Mouse (Mus musculus): ENCODE data around the gene Smarcc2. TPM values are rescaled to one million over a fixed set of nuclear protein-coding genes. Genes with fewer than 3 reads are reported as not detected.

The Smarcc2 gene
- polyA plus RNA-seq, 1 experiment from 2014 or later: 188 TPM

DNA sequence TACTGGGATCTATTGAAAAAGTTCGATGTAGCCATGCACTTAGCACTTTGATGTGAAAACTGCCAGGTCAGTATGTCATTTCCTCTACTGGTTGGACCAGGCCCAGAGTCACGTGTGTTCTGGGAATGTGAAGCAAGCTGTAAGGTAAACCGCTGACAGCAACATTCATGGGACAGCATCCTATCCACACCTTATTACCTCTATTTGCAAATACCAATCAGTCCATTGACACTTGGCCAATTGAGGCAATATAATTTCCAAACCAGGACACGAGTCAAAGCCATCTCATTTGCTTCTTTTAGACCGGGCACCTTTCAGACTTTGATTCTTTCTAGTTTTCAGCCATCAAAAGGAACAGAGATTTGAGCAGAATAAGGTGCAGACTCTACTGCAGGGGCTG lies 30.0 kb upstream of the Smarcc2 start:
- H3K9me3 ChIP-seq: no peaks in the 10 kb centered on the region
- no peak overlapping the region for H3K27ac ChIP-seq (replicated peaks)
- H3K4me1 ChIP-seq: no peaks in the 10 kb centered on the region
- no peak for ATAC-seq (ENCODE audit: low FRiP score, low read depth)
- no peak overlapping the region for H3K4me3 ChIP-seq
- WGBS: 93% methylated on average over 5 of the region's 5 CpGs
- H3K4me2 ChIP-seq (replicated peaks): no peak overlapping the region
- no peaks in the 10 kb centered on the region for H3K27me3 ChIP-seq
- H3K36me3 ChIP-seq: peaks cover 55% of the 10 kb centered on the region
- H3K9ac ChIP-seq (replicated peaks): no peak overlapping the region

DNA sequence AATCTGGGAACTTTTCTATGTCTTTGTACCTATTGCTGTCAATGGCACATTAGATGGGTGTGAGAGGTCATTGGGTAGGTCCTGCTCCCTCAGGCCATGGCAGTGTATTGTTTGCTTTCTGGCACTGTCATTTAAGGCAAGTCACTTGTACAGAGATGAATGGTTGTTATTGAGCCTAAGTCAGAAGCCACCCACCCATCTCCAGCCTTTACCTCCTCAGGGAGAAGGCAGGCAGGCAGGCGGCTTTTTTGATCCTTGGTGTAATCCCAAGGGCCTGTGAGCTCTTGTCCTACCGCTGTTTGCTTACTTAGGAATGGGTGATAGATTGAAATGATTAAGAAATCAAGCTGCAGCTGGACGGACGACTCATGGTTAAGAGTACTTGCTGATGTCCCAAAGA lies 29.6 kb upstream of the Smarcc2 start:
- WGBS: 91% methylated on average over 4 of the region's 4 CpGs
- peaks cover 55% of the 10 kb centered on the region for H3K36me3 ChIP-seq
- H3K9ac ChIP-seq (replicated peaks): no peak overlapping the region
- H3K4me3 ChIP-seq: no peak overlapping the region
- H3K27ac ChIP-seq (replicated peaks): no peak overlapping the region
- H3K9me3 ChIP-seq: no peaks in the 10 kb centered on the region
- no peaks in the 10 kb centered on the region for H3K27me3 ChIP-seq
- H3K4me1 ChIP-seq: no peaks in the 10 kb centered on the region
- no peak overlapping the region for H3K4me2 ChIP-seq (replicated peaks)
- no peak for ATAC-seq (ENCODE audit: low FRiP score, low read depth)

DNA sequence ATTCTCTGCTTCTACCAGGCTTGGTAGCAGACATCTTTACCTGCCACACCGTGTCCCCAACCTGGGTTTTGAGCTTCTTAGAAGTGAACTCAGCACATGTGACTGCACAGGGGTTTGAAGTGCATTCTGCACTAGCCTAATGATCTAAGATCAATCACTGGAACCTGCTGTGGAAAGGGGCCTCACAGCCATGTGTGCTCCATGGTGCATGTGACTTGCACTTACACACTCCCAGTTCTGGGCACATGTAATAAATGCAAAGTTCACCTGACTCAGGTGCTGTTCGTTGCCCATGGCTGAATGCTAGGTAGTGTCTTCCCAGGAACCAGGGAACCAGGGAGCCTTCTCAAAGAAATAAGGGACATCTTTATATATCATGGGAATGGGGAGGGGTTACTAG lies 25.6 kb upstream of the Smarcc2 start:
- no peak for ATAC-seq (ENCODE audit: low FRiP score, low read depth)
- no peaks in the 10 kb centered on the region for H3K27me3 ChIP-seq
- H3K4me3 ChIP-seq: no peak overlapping the region
- WGBS: 97% methylated on average over 2 of the region's 2 CpGs
- no peak overlapping the region for H3K9ac ChIP-seq (replicated peaks)
- no peaks in the 10 kb centered on the region for H3K9me3 ChIP-seq
- peaks cover 78% of the 10 kb centered on the region for H3K36me3 ChIP-seq
- no peaks in the 10 kb centered on the region for H3K4me1 ChIP-seq
- H3K27ac ChIP-seq (replicated peaks): no peak overlapping the region
- no peak overlapping the region for H3K4me2 ChIP-seq (replicated peaks)

DNA sequence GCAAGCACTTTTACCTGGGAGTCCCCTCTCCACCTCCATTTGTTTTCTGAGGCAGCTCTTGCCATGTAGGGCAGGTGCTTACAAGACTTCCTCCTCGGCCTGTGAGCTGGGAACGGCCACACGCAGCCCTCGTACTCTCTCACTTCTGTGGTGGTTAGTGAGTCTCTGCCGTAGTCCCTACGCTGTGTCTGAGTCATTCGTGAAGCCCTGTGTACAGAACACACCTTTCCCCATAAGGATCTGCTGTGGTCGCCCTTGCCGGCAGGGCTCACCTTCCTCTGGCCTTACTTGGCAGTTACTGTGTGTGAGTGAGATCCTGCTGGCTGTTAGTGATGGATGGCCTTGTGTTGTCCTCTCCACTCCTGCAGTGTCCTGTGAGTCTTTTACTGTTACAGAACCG lies 24.4 kb upstream of the Smarcc2 start:
- ATAC-seq (ENCODE audit: low FRiP score, low read depth): no peak
- Histone ChIP-seq H3K4me1 (no peaks in the 10 kb centered on the region), H3K27me3 (no peaks in the 10 kb centered on the region), H3K9me3 (no peaks in the 10 kb centered on the region), H3K4me3 (no peak overlapping the region), H3K4me2 (replicated peaks) (no peak overlapping the region), H3K27ac (replicated peaks) (no peak overlapping the region), H3K9ac (replicated peaks) (no peak overlapping the region), H3K36me3 (peaks cover 78% of the 10 kb centered on the region)
- WGBS: 89% methylated on average over 10 of the region's 10 CpGs

DNA sequence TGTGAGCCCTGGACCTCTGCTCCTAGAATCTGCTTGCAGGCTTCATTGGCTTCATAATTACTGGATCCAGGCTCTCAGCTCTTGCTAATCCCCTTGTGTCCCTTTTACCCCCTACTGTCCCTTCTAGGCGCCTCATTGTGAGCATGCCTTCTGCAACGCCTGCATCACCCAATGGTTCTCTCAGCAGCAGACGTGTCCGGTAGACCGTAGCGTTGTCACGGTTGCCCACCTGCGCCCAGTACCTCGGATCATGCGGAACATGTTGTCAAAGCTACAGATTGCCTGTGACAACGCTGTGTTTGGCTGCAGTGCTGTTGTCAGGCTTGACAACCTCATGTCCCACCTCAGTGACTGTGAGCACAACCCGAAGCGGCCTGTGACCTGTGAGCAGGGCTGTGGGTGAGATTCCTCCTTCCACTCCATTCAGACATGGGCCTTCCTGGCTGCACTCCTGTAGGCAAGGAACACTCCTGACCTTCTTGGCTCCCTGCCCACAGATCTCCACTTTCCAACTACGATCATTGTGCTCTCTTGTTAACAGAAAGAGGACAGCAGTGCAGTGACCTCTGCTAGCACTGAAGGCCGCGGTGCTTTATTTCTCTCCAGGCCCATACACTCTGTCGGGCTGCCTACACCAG lies 23.7 kb upstream of the Smarcc2 start:
- ATAC-seq (ENCODE audit: low FRiP score, low read depth): no peak
- Histone ChIP-seq H3K4me3 (no peak overlapping the region), H3K4me1 (no peaks in the 10 kb centered on the region), H3K9ac (replicated peaks) (no peak overlapping the region), H3K4me2 (replicated peaks) (no peak overlapping the region), H3K27me3 (no peaks in the 10 kb centered on the region), H3K9me3 (no peaks in the 10 kb centered on the region), H3K27ac (replicated peaks) (no peak overlapping the region), H3K36me3 (peaks cover 76% of the 10 kb centered on the region)
- 78% methylated on average over 17 of the region's 17 CpGs for WGBS

DNA sequence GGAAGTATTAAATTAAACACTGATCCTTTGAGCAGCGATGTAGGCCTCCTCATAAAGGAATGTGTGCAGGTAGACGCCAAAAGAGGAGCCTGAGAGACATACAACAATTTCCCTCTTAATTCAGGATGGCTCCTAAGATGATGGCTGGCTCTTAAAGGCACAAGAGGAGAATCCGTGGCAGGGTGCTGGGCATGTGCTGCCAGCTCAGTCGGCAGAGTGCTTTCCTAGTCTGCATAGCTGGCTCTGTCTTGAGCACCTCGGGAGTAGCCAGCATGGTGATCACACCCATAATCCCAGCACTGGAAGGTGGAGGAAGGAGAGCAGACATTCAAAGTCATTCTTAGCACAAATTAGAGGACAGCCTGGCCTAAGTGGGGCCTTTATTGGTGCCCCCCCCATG lies 23.2 kb upstream of the Smarcc2 start:
- Histone ChIP-seq H3K36me3 (peaks cover 76% of the 10 kb centered on the region), H3K4me2 (replicated peaks) (no peak overlapping the region), H3K27me3 (no peaks in the 10 kb centered on the region), H3K27ac (replicated peaks) (no peak overlapping the region), H3K9ac (replicated peaks) (no peak overlapping the region), H3K4me1 (no peaks in the 10 kb centered on the region), H3K4me3 (no peak overlapping the region), H3K9me3 (no peaks in the 10 kb centered on the region)
- 84% methylated on average over 5 of the region's 5 CpGs for WGBS
- ATAC-seq (ENCODE audit: low FRiP score, low read depth): no peak

DNA sequence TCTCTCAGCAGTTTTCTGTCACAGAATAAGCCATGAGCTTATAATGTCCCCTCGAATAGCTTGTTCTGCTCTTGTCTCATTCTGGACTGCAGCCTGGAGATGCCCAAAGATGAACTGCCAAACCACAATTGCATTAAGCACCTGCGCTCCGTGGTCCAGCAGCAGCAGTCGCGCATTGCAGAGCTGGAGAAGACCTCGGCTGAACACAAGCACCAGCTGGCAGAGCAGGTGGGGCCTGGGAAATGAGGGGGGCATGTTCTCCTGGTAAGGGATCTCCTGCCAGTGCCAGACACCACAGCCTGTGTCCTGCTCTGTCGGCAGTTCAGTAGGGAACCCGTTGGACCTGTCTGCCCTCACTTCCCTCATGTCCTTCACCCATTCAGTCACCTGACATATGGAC lies 22.7 kb upstream of the Smarcc2 start:
- H3K4me1 ChIP-seq: no peaks in the 10 kb centered on the region
- 95% methylated on average over 8 of the region's 8 CpGs for WGBS
- no peak overlapping the region for H3K4me2 ChIP-seq (replicated peaks)
- H3K9ac ChIP-seq (replicated peaks): no peak overlapping the region
- ATAC-seq (ENCODE audit: low FRiP score, low read depth): no peak
- H3K36me3 ChIP-seq: peaks cover 76% of the 10 kb centered on the region
- no peak overlapping the region for H3K27ac ChIP-seq (replicated peaks)
- H3K9me3 ChIP-seq: no peaks in the 10 kb centered on the region
- H3K4me3 ChIP-seq: no peak overlapping the region
- no peaks in the 10 kb centered on the region for H3K27me3 ChIP-seq

DNA sequence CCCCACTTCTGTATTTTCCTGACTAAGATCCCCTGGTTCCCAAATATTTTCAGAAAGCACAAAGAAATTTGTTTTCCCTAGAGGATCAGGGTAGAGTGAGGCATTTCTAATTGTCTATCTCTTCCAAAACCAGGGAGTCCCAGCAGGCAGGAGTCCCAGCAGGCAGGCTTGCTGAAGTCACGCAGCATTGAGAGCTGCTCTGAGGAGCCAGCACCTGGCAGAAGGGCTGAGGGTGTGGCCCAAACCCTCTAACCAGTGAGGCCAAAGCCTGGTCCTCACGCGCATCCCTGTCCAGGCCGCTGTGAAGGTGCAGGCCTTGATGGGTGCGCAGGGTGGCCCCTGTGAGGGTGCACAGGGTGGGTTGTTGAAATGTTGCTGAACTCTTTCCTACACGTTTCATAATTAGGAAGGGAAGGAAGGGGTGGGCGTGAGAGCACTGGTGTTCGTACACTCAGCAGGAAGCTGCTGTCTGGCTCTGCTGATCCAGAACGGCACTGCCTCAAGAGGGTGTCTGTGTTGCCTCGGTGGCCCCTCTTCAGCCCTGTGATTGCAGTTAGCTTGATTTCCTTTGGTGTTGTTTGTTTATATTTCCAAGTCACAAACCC lies 20.3 kb upstream of the Smarcc2 start:
- H3K4me2 ChIP-seq (replicated peaks): no peak overlapping the region
- peaks cover 79% of the 10 kb centered on the region for H3K36me3 ChIP-seq
- no peak overlapping the region for H3K4me3 ChIP-seq
- H3K4me1 ChIP-seq: no peaks in the 10 kb centered on the region
- no peaks in the 10 kb centered on the region for H3K9me3 ChIP-seq
- H3K27ac ChIP-seq (replicated peaks): no peak overlapping the region
- ATAC-seq (ENCODE audit: low FRiP score, low read depth): no peak
- no peak overlapping the region for H3K9ac ChIP-seq (replicated peaks)
- 87% methylated on average over 10 of the region's 10 CpGs for WGBS
- H3K27me3 ChIP-seq: no peaks in the 10 kb centered on the region

DNA sequence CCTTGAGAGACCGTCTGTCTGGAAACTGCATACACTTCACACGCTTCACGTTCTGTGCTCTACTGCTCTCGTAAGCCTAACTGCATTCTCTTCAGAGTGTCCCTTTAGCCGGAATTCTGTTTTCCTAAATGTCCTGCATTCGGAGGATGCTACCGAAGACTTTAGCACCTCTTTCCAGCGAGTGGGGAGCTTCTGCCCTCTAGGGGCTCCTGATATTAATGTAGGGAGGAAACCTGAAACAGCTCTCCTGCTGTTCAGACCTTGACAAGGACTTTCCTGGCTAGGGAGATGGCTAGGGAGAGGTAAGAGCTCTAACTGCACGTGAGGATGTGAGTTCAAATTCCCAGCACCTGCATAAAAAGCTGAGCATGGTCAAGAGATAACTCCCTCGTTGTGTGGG lies 18.6 kb upstream of the Smarcc2 start:
- Histone ChIP-seq H3K4me3 (no peak overlapping the region), H3K27ac (replicated peaks) (no peak overlapping the region), H3K4me1 (no peaks in the 10 kb centered on the region), H3K36me3 (peaks cover 67% of the 10 kb centered on the region), H3K9ac (replicated peaks) (no peak overlapping the region), H3K4me2 (replicated peaks) (no peak overlapping the region), H3K9me3 (no peaks in the 10 kb centered on the region), H3K27me3 (no peaks in the 10 kb centered on the region)
- 69% methylated on average over 10 of the region's 10 CpGs for WGBS
- no peak for ATAC-seq (ENCODE audit: low FRiP score, low read depth)

DNA sequence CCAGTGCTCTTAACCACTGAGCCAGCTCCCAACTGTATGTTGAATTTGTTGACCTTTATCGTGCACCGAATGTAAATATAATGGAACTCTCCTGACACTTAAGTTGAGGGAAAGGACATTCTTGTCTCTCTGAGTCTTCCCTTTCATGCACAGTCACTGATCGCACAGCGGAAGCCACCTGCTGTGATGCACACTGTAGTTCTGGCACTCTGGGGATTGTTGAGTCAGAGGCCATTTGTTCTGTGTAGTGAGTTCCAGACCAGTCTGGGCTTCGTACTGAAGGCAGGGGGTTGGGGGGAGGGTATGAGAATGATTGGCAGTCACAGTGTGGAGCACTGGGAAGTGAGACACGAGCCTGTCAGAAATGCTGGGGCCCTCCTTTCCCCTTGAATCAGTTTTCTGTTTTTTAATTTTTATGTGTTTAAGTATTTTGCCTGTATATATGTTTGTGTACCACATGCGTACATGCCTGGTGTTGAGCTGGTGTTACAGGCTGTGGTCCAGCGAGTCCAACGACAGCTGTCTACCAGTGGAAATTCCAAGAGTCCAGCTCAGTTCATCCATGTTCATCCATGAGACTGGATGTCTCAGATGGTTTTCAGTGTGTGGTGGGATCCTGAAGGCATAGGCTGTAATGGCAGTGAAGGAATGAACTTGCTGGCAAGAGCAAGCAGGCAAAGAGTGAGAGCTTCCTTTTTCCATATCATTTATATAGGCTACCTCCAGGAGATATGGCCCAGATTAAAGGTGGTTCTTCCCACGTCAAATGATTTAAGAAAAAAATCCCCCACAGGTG lies 17.5 kb upstream of the Smarcc2 start:
- H3K27ac ChIP-seq (replicated peaks): no peak overlapping the region
- no peaks in the 10 kb centered on the region for H3K4me1 ChIP-seq
- H3K27me3 ChIP-seq: no peaks in the 10 kb centered on the region
- peaks cover 55% of the 10 kb centered on the region for H3K36me3 ChIP-seq
- no peaks in the 10 kb centered on the region for H3K9me3 ChIP-seq
- H3K4me2 ChIP-seq (replicated peaks): no peak overlapping the region
- no peak overlapping the region for H3K9ac ChIP-seq (replicated peaks)
- H3K4me3 ChIP-seq: no peak overlapping the region
- WGBS: 88% methylated on average over 10 of the region's 10 CpGs
- ATAC-seq (ENCODE audit: low FRiP score, low read depth): no peak

DNA sequence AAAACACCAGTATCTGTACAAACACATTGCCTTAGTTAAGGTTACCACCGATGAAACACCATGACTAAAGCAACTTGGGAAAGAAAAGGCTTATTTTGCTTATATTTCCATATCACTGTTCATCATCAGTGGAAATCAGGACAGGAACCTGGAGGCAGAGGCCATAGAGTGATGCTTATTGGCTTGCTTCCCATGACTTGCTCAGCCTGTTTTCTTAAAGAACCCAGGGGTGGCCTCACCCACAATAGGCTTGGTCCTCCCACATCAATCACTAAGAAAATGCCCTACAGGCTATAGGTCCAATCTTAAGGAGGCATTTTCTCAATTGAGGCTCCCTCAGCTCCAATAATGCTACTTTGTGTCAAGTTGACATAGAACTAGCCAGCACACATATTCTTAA lies 16.3 kb upstream of the Smarcc2 start:
- Histone ChIP-seq H3K36me3 (peaks cover 43% of the 10 kb centered on the region), H3K4me3 (no peak overlapping the region), H3K4me2 (replicated peaks) (no peak overlapping the region), H3K27ac (replicated peaks) (no peak overlapping the region), H3K9me3 (no peaks in the 10 kb centered on the region), H3K4me1 (no peaks in the 10 kb centered on the region), H3K9ac (replicated peaks) (no peak overlapping the region), H3K27me3 (no peaks in the 10 kb centered on the region)
- ATAC-seq (ENCODE audit: low FRiP score, low read depth): no peak
- 95% methylated on average over 1 of the region's 1 CpGs for WGBS

DNA sequence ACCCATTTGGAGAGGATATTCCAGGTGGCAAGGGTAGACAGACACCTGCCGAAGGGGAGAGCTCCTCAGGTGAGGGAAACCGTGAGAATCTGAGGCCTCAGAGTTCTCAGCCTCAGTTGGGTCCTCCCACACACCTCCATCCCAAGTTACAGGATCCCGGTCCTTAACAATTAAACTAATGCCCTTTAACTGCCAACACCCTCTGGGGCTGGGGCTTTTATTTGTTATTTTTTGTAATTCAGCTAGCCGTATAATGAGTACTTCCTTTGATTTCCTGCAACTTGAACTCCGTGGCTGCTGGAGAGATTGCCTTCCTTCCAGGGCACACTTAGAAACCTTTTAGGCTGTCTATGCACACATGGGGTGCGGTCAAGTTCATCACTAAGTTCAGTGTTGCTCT lies 14.7 kb upstream of the Smarcc2 start:
- ATAC-seq (ENCODE audit: low FRiP score, low read depth): no peak
- 77% methylated on average over 6 of the region's 6 CpGs for WGBS
- no peak overlapping the region for H3K27ac ChIP-seq (replicated peaks)
- H3K4me1 ChIP-seq: no peaks in the 10 kb centered on the region
- H3K9ac ChIP-seq (replicated peaks): no peak overlapping the region
- no peaks in the 10 kb centered on the region for H3K27me3 ChIP-seq
- peaks cover 28% of the 10 kb centered on the region for H3K36me3 ChIP-seq
- no peaks in the 10 kb centered on the region for H3K9me3 ChIP-seq
- H3K4me2 ChIP-seq (replicated peaks): no peak overlapping the region
- no peak overlapping the region for H3K4me3 ChIP-seq

Measured in midbrain, embryonic 12.5 days (tissue).